Mouse (Mus musculus) forebrain, postnatal 0 days (tissue): ENCODE measurements around the gene Sds. TPM values are rescaled to one million over a fixed set of nuclear protein-coding genes. Genes with fewer than 3 reads are reported as not detected.

Source experiments
- ATAC-seq: fragments of 200-750 bp; cut with Nextera tagmentation; 2 replicates; pipeline ENCODE4 v1.8.0; 2017; ENCODE audit warnings: mild to moderate bottlenecking, moderate library complexity
- DNase-seq: peaks from one replicate; pipeline ENCODE4 v3.0.0-alpha.2; 2015
- H3K27ac ChIP-seq: fragments of 300-500 bp; sonication (generic); 2 replicates; pipeline ENCODE4 v1.5.1; 2014; ENCODE audit warnings: low read depth, mild to moderate bottlenecking, antibody characterized with exemption, low read length, moderate library complexity, mixed read lengths
- H3K27me3 ChIP-seq: fragments of 300-500 bp; sonication (generic); 2 replicates; pipeline ENCODE4 v1.6.1; 2014; ENCODE audit warnings: mild to moderate bottlenecking, low read length, mixed read lengths; ENCODE audit not compliant: insufficient read depth
- H3K36me3 ChIP-seq: fragments of 300-500 bp; sonication (generic); 2 replicates; pipeline ENCODE4 v1.6.1; 2014; ENCODE audit warnings: mild to moderate bottlenecking, moderate library complexity; ENCODE audit not compliant: insufficient read depth
- H3K4me1 ChIP-seq: fragments of 300-500 bp; sonication (generic); 2 replicates; pipeline ENCODE4 v1.6.1; 2014; ENCODE audit warnings: antibody characterized with exemption; ENCODE audit not compliant: insufficient read depth
- H3K4me2 ChIP-seq: fragments of 300-500 bp; sonication (generic); 2 replicates; pipeline ENCODE4 v1.6.1; 2014; ENCODE audit warnings: low read depth, mild to moderate bottlenecking, moderate library complexity
- H3K4me3 ChIP-seq: fragments of 300-500 bp; sonication (generic); 2 replicates; pipeline ENCODE4 v1.5.1; 2014; ENCODE audit warnings: low read depth, low read length, mixed read lengths
- H3K9ac ChIP-seq: fragments of 300-500 bp; sonication (generic); 2 replicates; pipeline ENCODE4 v1.6.1; 2014; ENCODE audit warnings: mild to moderate bottlenecking
- H3K9me3 ChIP-seq: fragments of 300-500 bp; sonication (generic); 2 replicates; pipeline ENCODE4 v1.6.1; 2016; ENCODE audit warnings: low read length
- CTCF ChIP-seq: sonication (generic); IDR thresholded peaks from 2 replicates; pipeline ENCODE4 v1.5.1; 2016; ENCODE audit warnings: antibody characterized with exemption, control low read depth, low read depth
- WGBS: fragments of 180-500 bp; shearing (Covaris S2); extraction: QIAGEN DNeasy Blood & Tissue Kit; methylation state at CpG from one replicate; pipeline ENCODE4 v1.1.7; 2014; 5-methylcytosine and 5-hydroxymethylcytosine counted together
- polyA plus RNA-seq: library from polyadenylated mRNA; unstranded; fragments of >200 nt; fragmentation: Nextera tagmentation; extraction: Ambion mirVana; gene quantifications from 2 replicates; pipeline ENCODE4 v1.2.1, GENCODE M21; 2015
- total RNA-seq: library from RNA; depleted of rRNA; stranded (reverse); fragments of >200 nt; gene quantifications from 2 replicates; pipeline ENCODE4 v1.2.3, GENCODE M21; 2014

Gene Sds
- total and polyA plus RNA-seq, 2 experiments from 2014 or later = not detected

DNA sequence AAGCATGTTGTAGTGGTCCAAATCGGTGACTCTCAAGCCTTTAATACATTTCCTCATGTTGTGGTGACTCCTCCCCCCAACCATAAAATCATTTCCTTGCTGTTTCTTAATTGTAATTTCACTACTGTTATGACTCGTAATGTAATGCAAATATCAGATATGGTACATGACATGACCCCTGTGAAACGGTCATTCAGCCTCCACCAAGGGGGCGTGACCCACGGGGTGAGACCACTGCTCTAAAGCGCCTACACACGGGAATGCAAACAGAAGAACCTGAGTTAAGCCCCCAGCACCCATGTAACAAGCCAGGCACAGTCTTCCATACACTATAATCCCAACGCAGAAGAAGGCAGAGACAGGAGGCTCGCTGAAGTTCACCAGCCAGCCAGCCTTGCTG is 29.5 kb downstream of the Sds start:
- Histone ChIP-seq H3K9me3 (no peaks in the 10 kb centered on the region), H3K4me2 (no peak overlapping the region), H3K36me3 (no peaks in the 10 kb centered on the region), H3K27ac (no peak overlapping the region), H3K4me1 (0 out of 2 replicates have a peak, but pooled peaks cover 12% of the 10 kb centered on the region), H3K27me3 (no peaks in the 10 kb centered on the region), H3K4me3 (no peak overlapping the region), H3K9ac (no peak overlapping the region)
- 74% methylated on average over 9 of the region's 9 CpGs for WGBS
- ATAC-seq (no peak), DNase-seq (no peak)
- TF ChIP-seq CTCF = no peak

DNA sequence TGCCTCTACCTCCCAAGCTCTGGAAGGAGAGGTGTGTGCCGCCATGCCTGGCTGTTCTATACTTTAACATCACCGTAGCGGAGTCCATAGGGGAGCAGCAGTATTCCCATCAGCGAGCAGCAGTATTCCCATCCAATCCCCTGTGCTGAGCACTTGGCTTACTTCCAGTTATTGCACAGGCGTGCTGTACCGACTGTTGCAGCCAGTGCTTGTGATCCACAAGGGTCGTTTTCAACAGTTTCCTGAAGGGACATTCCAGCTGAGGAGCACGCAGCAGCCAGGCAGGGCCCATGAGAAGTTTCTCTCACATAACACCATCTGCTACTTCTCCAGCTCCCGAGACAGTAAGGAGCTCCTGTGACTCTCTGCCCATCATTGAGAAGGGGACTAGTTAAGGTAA is 30.2 kb downstream of the Sds start:
- WGBS = 53% methylated on average over 9 of the region's 9 CpGs
- Histone ChIP-seq H3K4me1 (peaks cover 15% of the 10 kb centered on the region; the same call in 1 of the 2 replicates), H3K4me3 (no peak overlapping the region), H3K27ac (no peak overlapping the region), H3K27me3 (peaks cover 4% of the 10 kb centered on the region), H3K36me3 (no peaks in the 10 kb centered on the region), H3K9me3 (no peaks in the 10 kb centered on the region), H3K9ac (no peak overlapping the region), H3K4me2 (no peak overlapping the region)
- DNase-seq (no peak), ATAC-seq (no peak)
- TF ChIP-seq CTCF = no peak

DNA sequence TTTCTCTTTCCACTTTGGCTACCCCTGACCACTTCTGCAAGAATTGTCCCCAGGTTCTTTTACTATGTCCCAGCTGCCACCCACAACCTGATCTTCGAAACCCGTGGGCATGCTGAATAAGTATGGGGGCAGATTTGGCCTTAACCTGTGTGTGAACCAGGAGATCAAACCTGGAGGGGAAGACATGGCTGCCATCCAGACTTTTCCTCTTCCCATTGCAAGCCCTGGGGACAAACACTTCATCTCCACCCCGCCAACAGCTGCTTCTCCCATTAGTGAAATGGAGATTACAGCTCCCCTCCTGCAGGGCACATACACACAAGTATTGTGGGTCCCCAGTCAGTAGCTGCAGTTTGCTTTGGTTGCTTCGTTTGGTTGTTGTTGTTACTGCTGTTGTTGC is 31.0 kb downstream of the Sds start:
- TF ChIP-seq CTCF = no peak
- Histone ChIP-seq H3K27me3 (peaks cover 10% of the 10 kb centered on the region), H3K27ac (no peak overlapping the region), H3K9me3 (no peaks in the 10 kb centered on the region), H3K9ac (no peak overlapping the region), H3K4me1 (peaks cover 7% of the 10 kb centered on the region; the same call in 1 of the 2 replicates), H3K36me3 (no peaks in the 10 kb centered on the region), H3K4me3 (no peak overlapping the region), H3K4me2 (no peak overlapping the region)
- 53% methylated on average over 4 of the region's 4 CpGs for WGBS
- no peak for DNase-seq
- ATAC-seq = no peak

DNA sequence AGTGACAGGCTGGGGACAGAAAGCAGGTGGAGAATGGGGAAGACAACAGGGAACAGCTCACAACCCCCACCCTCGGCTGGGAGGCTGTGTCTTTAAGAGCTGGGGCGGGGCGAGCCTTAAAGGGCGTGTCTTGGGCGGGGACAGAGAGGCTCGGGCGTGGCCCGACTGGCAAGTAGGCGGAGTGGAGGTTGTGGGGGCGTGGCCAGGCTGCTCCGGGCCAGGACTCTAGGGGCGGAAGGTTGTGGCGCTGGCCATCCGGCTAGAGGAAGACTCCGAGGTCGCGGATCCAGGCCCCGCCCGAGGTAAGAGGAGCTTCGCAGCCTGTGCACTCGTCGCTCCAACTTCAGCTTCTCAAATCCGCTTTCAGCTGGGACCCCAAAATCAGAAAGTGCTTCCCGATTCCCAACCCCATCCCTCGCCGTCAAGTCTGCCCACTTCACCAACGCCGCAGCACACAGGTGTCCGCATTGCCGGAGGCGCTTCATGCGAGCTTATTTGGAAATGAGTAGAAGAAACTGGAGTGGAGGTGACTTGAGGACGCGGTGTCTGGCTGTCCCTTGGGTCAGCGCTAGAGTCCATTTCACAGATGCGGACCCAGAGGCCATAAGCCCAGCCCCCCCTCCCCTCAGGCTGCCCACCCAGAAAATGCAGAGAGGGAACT is 34.8 kb downstream of the Sds start, which contains the start of gene Slc8b1:
Slc8b1 (plus strand) TSS at position 187 of the 661 bp plus-strand sequence.
- peaks cover 10% of the 10 kb centered on the region for H3K27me3 ChIP-seq
- peak within 1 kb of the TSS; percentile 65 for H3K4me2 ChIP-seq
- H3K4me1 ChIP-seq = peaks cover 3% of the 10 kb centered on the region; the same call in 1 of the 2 replicates
- H3K9ac ChIP-seq = peak within 1 kb of the TSS; percentile 28; the same call in 1 of the 2 replicates
- no peak for TF ChIP-seq CTCF
- WGBS = 1% methylated on average over 36 of the region's 36 CpGs
- DNase-seq (peak; percentile 75), ATAC-seq (peak; percentile 89)
- no peaks in the 10 kb centered on the region for H3K36me3 ChIP-seq
- H3K27ac ChIP-seq = no peak within 1 kb of the TSS
- no peaks in the 10 kb centered on the region for H3K9me3 ChIP-seq
- H3K4me3 ChIP-seq = peak within 1 kb of the TSS; percentile 42

DNA sequence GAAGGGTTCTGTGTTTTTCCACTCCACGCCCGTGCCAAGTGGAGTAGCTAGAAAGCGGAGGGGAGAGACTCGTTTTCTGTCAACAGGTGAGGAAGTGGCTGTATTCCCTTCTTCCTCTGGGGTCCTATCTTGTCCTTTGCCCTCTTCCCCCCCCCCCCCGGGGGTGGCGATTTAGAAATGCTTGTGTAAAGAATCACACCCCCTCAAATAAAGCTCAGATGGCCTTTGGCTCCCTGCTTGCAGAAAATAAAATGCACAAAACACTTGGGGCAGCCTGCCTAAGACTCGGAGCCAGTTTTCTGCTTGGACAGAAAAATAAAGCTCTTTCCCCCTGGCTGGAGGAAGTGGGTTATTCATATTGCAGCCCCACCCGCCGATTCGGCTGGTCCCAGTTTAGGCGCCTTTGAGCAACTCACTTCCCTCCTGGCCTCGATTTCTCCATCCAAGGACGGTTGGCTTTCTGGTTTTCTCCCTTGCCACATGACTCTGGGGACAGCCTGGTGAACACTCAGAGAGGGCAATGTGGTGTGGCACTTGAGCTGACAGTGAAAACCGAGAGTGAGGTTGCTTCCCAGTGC is 35.4 kb downstream of the Sds start:
- Histone ChIP-seq H3K4me1 (peaks cover 3% of the 10 kb centered on the region; the same call in 1 of the 2 replicates), H3K27ac (no peak overlapping the region), H3K27me3 (peaks cover 10% of the 10 kb centered on the region), H3K9ac (peak overlapping the region; percentile 28; the same call in 1 of the 2 replicates), H3K9me3 (no peaks in the 10 kb centered on the region), H3K4me2 (peak overlapping the region; percentile 65), H3K4me3 (peak overlapping the region; percentile 42), H3K36me3 (no peaks in the 10 kb centered on the region)
- no peak for TF ChIP-seq CTCF
- no peak for DNase-seq
- 27% methylated on average over 14 of the region's 14 CpGs for WGBS
- ATAC-seq = no peak

DNA sequence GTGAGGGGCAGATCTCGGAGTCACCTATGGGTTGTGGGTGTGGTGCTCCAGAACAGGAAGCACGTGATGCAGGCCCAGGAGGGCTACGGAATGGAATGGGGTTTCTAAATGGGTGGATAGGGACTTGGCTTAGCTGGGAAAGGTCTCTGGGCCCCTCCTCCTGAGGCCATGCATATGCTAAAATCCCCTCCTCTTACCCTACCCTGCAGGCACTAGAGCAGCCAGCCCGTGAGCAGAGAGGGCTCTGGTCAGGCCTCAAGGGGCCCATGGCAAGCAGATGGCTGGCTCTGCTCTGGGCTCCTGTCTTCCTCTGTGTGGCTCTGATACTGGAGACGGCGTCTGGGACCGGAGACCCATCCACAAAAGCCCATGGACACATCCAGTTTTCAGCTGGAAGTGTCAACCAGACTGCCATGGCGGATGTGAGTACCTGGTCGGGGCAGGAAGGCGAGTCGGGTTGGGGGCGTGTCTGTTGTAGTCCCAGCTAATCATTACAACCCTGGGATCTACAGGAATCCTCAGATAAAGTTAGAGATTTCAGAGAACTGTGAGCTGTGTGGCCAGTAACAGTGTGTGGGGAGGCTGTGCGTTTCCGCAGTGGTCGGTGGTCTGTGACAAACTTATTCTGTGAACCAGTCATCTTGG is 36.7 kb downstream of the Sds start:
- Histone ChIP-seq H3K9me3 (no peaks in the 10 kb centered on the region), H3K4me1 (peaks cover 3% of the 10 kb centered on the region; the same call in 1 of the 2 replicates), H3K36me3 (no peaks in the 10 kb centered on the region), H3K27me3 (peaks cover 10% of the 10 kb centered on the region), H3K4me3 (no peak overlapping the region), H3K9ac (no peak overlapping the region), H3K27ac (no peak overlapping the region), H3K4me2 (no peak overlapping the region)
- DNase-seq (no peak), ATAC-seq (no peak)
- 50% methylated on average over 15 of the region's 15 CpGs for WGBS
- no peak for TF ChIP-seq CTCF
